Mouse (Mus musculus) stomach, postnatal 0 days (tissue): Measurements from ENCODE around the gene Lrp6.

Experiments
- CTCF ChIP-seq: IDR thresholded peaks from 2 replicates; pipeline ENCODE4 v1.5.1; 2016; ENCODE audit warnings: antibody characterized with exemption, low read depth, mild to moderate bottlenecking, moderate library complexity
- EP300 ChIP-seq: optimal IDR thresholded peaks from 2 replicates; pipeline ENCODE3; 2016; ENCODE audit warnings: antibody characterized with exemption

DNA sequence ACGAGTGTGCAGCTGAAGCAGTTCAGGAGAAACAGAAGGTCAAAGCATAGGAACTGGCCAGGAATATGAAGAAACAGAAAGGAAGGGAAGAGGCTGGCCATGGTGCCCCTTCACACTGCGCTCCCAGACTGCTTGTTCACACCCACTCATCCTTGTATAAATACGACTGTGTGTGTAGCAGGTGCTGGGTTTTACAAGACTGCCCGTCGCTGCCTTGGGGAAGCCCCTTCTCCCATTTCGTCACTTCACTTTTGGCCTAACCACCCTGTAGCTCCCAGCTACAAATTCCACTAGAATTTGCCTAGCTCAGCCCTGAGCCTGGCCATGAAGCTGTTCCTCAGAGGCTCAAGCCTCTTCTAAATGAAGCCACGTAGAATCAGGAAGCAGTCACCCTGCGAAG lies 146.4 kb downstream of the Lrp6 start:
- TF ChIP-seq EP300, result no peak
- no peak for TF ChIP-seq CTCF
